Mouse (Mus musculus): ENCODE results near the gene Emilin1. TPM values are rescaled to one million over a fixed set of nuclear protein-coding genes. Genes with fewer than 3 reads are reported as not detected.

Emilin1 gene
- polyA plus RNA-seq, 1 experiment from 2014 or later, result 108 TPM

GRCm38 (mm10) chr5:30960814-30961213, 47.6 kb downstream of the Emilin1 start:
- H3K4me2 ChIP-seq (ENCODE audit: low read length), result peak overlapping the region; percentile 93
- peaks cover 6 to 18% of the 10 kb centered on the region in 2 experiments for H3K4me1 ChIP-seq (ENCODE audit: control insufficient read depth in 2 of 2, insufficient read depth in 2 of 2, low read length in 2 of 2)
- H3K27me3 ChIP-seq (ENCODE audit: control insufficient read depth, insufficient read depth, low read length), result no peaks in the 10 kb centered on the region
- WGBS, result 87% methylated on average over 2 of the region's 2 CpGs
- H3K36me3 ChIP-seq (ENCODE audit: control insufficient read depth, insufficient read depth, low read length), result peaks cover 20% of the 10 kb centered on the region
- H3K27ac ChIP-seq (replicated peaks in 1 of 2; ENCODE audit: control insufficient read depth in 1 of 2, insufficient read depth in 1 of 2, low read depth in 2 of 2, low read length in 2 of 2), result 0 out of 4 replicates have a peak overlapping the region, but pooled peaks of 1 of the 2 experiments have one; percentile 30
- peak overlapping the region in 1 of 2 experiments; percentile 86; a peak in 1 of 4 replicates for H3K4me3 ChIP-seq (ENCODE audit: control insufficient read depth in 1 of 2, insufficient read depth in 1 of 2, low read depth in 1 of 2, low read length in 2 of 2)
- no peak overlapping the region for H3K9ac ChIP-seq (ENCODE audit: low read length)
- no peaks in the 10 kb centered on the region for H3K9me3 ChIP-seq (ENCODE audit: control insufficient read depth, low read length)
- no peak for ATAC-seq (ENCODE audit: insufficient number of reproducible peaks, insufficient read depth, low FRiP score, low read depth)

DNA sequence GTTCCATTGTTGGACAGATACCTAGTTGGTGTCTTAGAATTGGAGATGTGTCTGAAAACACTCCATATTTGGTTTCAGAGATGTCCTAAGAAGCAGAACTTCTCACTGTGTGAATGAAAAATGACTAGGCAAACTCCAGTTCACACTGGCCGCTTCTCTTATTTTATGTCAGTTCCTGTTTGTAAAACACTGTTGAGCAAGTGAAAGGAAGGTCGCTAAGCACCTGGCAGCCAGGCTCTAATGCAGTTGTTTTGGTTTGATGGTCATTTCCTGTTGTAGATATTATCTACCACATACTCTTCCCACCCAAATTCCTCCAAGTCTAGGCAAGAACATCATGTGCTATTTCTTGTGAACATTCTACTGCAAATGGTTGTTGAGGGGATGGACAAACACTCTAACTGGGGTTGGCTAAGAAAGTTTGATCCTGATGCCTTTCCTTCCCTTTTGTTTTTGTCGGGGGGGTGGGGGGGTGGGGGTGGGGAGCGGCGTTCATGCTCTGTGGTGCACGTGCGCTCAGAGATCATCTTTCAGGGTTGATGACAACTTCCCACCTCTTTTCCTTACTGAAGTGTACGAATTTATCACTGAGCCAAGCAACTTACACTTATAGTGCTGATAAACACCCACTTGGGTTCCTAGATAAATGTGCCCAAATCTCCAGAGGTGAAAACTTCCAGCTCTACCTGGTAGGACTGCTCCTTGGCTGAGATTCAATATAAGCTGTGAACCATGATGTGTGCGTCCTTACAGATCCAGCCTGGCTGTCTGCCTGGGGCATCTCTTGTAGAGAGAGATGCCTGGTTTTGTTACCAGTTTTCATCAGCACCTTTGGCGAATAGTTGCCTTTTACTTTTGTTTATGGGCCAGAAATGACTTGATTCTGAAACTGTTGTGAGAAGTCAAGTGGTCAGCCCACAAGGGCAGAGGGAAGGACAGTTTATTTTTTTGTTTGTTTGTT, 48.6 kb downstream of the Emilin1 start:
- Histone ChIP-seq H3K9me3 (ENCODE audit: control insufficient read depth, low read length) (no peaks in the 10 kb centered on the region), H3K9ac (ENCODE audit: low read length) (no peak overlapping the region), H3K4me3 (ENCODE audit: control insufficient read depth in 1 of 2, insufficient read depth in 1 of 2, low read depth in 1 of 2, low read length in 2 of 2) (no peak overlapping the region), H3K27ac (replicated peaks in 1 of 2; ENCODE audit: control insufficient read depth in 1 of 2, insufficient read depth in 1 of 2, low read depth in 2 of 2, low read length in 2 of 2) (no peak overlapping the region), H3K36me3 (ENCODE audit: control insufficient read depth, insufficient read depth, low read length) (peaks cover 16% of the 10 kb centered on the region), H3K27me3 (ENCODE audit: control insufficient read depth, insufficient read depth, low read length) (no peaks in the 10 kb centered on the region), H3K4me1 (ENCODE audit: control insufficient read depth in 2 of 2, insufficient read depth in 2 of 2, low read length in 2 of 2) (peaks cover 6 to 18% of the 10 kb centered on the region in 2 experiments), H3K4me2 (ENCODE audit: low read length) (no peak overlapping the region)
- 47% methylated on average over 10 of the region's 10 CpGs for WGBS
- no peak for ATAC-seq (ENCODE audit: insufficient number of reproducible peaks, insufficient read depth, low FRiP score, low read depth)

DNA sequence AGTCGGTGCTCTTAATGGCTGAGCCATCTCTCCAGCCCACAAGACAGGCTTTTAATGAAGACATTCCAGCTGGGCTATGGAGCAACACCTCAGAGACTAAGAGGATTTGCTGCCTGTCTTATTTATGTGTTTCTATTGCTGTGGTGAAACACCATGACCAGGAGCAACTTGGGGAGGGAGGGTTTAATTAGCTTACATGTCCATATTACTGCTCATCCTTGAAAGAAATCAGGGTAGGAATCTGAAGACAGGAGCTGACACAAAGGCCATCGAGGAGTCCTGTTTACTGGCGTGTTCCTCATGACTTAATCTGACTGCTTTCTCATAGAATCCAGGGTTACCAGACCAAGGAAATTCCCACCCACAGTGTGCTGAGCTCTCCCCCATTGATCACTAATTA, 50.7 kb downstream of the Emilin1 start:
- ATAC-seq (ENCODE audit: insufficient number of reproducible peaks, insufficient read depth, low FRiP score, low read depth), result no peak
- H3K4me2 ChIP-seq (ENCODE audit: low read length), result no peak overlapping the region
- H3K9me3 ChIP-seq (ENCODE audit: control insufficient read depth, low read length), result no peaks in the 10 kb centered on the region
- WGBS, result 71% methylated on average over 3 of the region's 3 CpGs
- H3K9ac ChIP-seq (ENCODE audit: low read length), result no peak overlapping the region
- H3K27ac ChIP-seq (replicated peaks in 1 of 2; ENCODE audit: control insufficient read depth in 1 of 2, insufficient read depth in 1 of 2, low read depth in 2 of 2, low read length in 2 of 2), result no peak overlapping the region
- no peak overlapping the region for H3K4me3 ChIP-seq (ENCODE audit: control insufficient read depth in 1 of 2, insufficient read depth in 1 of 2, low read depth in 1 of 2, low read length in 2 of 2)
- H3K4me1 ChIP-seq (ENCODE audit: control insufficient read depth in 2 of 2, insufficient read depth in 2 of 2, low read length in 2 of 2), result peaks cover 4 to 7% of the 10 kb centered on the region in 2 experiments
- peaks cover under 1% of the 10 kb centered on the region; the same call in 1 of the 2 replicates for H3K36me3 ChIP-seq (ENCODE audit: control insufficient read depth, insufficient read depth, low read length)
- no peaks in the 10 kb centered on the region for H3K27me3 ChIP-seq (ENCODE audit: control insufficient read depth, insufficient read depth, low read length)

GRCm38 (mm10) chr5:30966189-30966588, 53.0 kb downstream of the Emilin1 start:
- Histone ChIP-seq H3K27me3 (ENCODE audit: control insufficient read depth, insufficient read depth, low read length) (no peaks in the 10 kb centered on the region), H3K36me3 (ENCODE audit: control insufficient read depth, insufficient read depth, low read length) (no peaks in the 10 kb centered on the region)

DNA sequence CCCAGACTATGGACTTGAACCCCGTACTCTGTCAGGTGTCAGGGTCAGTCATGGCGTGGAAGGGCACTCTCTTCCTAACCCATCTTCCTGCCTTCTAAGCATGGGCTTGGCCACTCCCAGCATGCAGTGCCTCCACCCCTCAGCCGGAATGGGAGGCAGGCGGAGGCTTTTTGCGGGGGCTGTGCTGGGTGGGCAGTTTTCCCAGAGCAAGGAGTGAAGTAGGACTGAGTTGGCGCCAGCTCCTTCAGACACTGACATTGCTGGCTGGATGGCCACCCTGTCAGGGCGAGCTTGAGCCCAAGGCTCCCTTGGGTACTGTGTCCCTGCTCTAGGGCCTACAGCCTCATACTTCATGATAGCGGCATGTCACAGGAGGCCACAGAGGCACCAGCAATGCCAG, 55.2 kb downstream of the Emilin1 start, which contains the start of gene Tcf23:
Gene Tcf23, plus strand, starts transcription at position 247 of the 400 bp plus-strand sequence.
- no peaks in the 10 kb centered on the region for H3K36me3 ChIP-seq (ENCODE audit: control insufficient read depth, insufficient read depth, low read length)
- no peak within 1 kb of the TSS for H3K4me2 ChIP-seq (ENCODE audit: low read length)
- ATAC-seq (ENCODE audit: insufficient number of reproducible peaks, insufficient read depth, low FRiP score, low read depth), result 0 out of 2 replicates have a peak, but pooled peaks have one; percentile 4
- H3K4me3 ChIP-seq (ENCODE audit: control insufficient read depth in 1 of 2, insufficient read depth in 1 of 2, low read depth in 1 of 2, low read length in 2 of 2), result no peak within 1 kb of the TSS
- whole genome bisulfite sequencing, result 48% methylated on average over 8 of the region's 8 CpGs
- no peaks in the 10 kb centered on the region for H3K9me3 ChIP-seq (ENCODE audit: control insufficient read depth, low read length)
- no peak within 1 kb of the TSS for H3K27ac ChIP-seq (replicated peaks in 1 of 2; ENCODE audit: control insufficient read depth in 1 of 2, insufficient read depth in 1 of 2, low read depth in 2 of 2, low read length in 2 of 2)
- no peak within 1 kb of the TSS for H3K9ac ChIP-seq (ENCODE audit: low read length)
- no peaks in the 10 kb centered on the region for H3K4me1 ChIP-seq (ENCODE audit: control insufficient read depth in 2 of 2, insufficient read depth in 2 of 2, low read length in 2 of 2)
- H3K27me3 ChIP-seq (ENCODE audit: control insufficient read depth, insufficient read depth, low read length), result no peaks in the 10 kb centered on the region

More at GRCm38 (mm10) chr5:30966189-30966588, 53.0 kb downstream of the Emilin1 start:
- Histone ChIP-seq H3K4me2 (ENCODE audit: low read length) (no peak overlapping the region), H3K4me3 (ENCODE audit: control insufficient read depth in 1 of 2, insufficient read depth in 1 of 2, low read depth in 1 of 2, low read length in 2 of 2) (no peak overlapping the region), H3K4me1 (ENCODE audit: control insufficient read depth in 2 of 2, insufficient read depth in 2 of 2, low read length in 2 of 2) (no peaks in the 10 kb centered on the region), H3K27ac (replicated peaks in 1 of 2; ENCODE audit: control insufficient read depth in 1 of 2, insufficient read depth in 1 of 2, low read depth in 2 of 2, low read length in 2 of 2) (no peak overlapping the region), H3K9me3 (ENCODE audit: control insufficient read depth, low read length) (no peaks in the 10 kb centered on the region), H3K9ac (ENCODE audit: low read length) (no peak overlapping the region)
- ATAC-seq (ENCODE audit: insufficient number of reproducible peaks, insufficient read depth, low FRiP score, low read depth), result no peak
- 85% methylated on average over 4 of the region's 4 CpGs for WGBS

GRCm38 (mm10) chr5:30969440-30969839, 56.2 kb downstream of the Emilin1 start:
- WGBS, result 63% methylated on average over 2 of the region's 2 CpGs

More at GRCm38 (mm10) chr5:30969440-30969839, 56.2 kb downstream of the Emilin1 start:
- H3K9ac ChIP-seq (ENCODE audit: low read length), result no peak overlapping the region
- H3K9me3 ChIP-seq (ENCODE audit: control insufficient read depth, low read length), result no peaks in the 10 kb centered on the region
- H3K4me1 ChIP-seq (ENCODE audit: control insufficient read depth in 2 of 2, insufficient read depth in 2 of 2, low read length in 2 of 2), result no peaks in the 10 kb centered on the region
- H3K27me3 ChIP-seq (ENCODE audit: control insufficient read depth, insufficient read depth, low read length), result no peaks in the 10 kb centered on the region
- no peak for ATAC-seq (ENCODE audit: insufficient number of reproducible peaks, insufficient read depth, low FRiP score, low read depth)
- no peak overlapping the region for H3K4me3 ChIP-seq (ENCODE audit: control insufficient read depth in 1 of 2, insufficient read depth in 1 of 2, low read depth in 1 of 2, low read length in 2 of 2)
- no peaks in the 10 kb centered on the region for H3K36me3 ChIP-seq (ENCODE audit: control insufficient read depth, insufficient read depth, low read length)
- no peak overlapping the region for H3K4me2 ChIP-seq (ENCODE audit: low read length)
- H3K27ac ChIP-seq (replicated peaks in 1 of 2; ENCODE audit: control insufficient read depth in 1 of 2, insufficient read depth in 1 of 2, low read depth in 2 of 2, low read length in 2 of 2), result no peak overlapping the region
